Mouse (Mus musculus) heart, postnatal 14 days (tissue): ENCODE results near the gene Dynlt3. TPM values are rescaled to one million over a fixed set of nuclear protein-coding genes. Genes with fewer than 3 reads are reported as not detected.
"Not testable (repeated sequence)": the region's sequence is repeated elsewhere in the genome, so short reads cannot be mapped to it uniquely, and the experiment has no call there.

ENCODE experiments used
- DNase-seq, 2 experiments: peaks; one replicate each; pipeline ENCODE4 v3.0.0; 2021 to 2022
- intact Hi-C: fragments of 180-260 bp; cut with DNase I; formaldehyde crosslinking; loops from one replicate; pipeline ENCODE4 v1.15.1; 2025
- long read RNA-seq, 2 experiments: library from polyadenylated mRNA; stranded (forward); transcript quantifications; one replicate each; pipeline ENCODE4 v2.0.0; 2021
- total RNA-seq, 2 experiments: library from RNA; stranded (reverse); gene quantifications; 2 replicates each; pipeline ENCODE4 v1.2.3; 2021

Dynlt3 gene
- 10 to 100 TPM; 49.8 to 55.2 TPM for total RNA-seq
- long read RNA-seq, experiment 1, transcript Dynlt3-201 (5 exons, 2,176 nt), result major isoform, 54 of 61 reads
- long read RNA-seq, experiment 1, partial matches to known transcripts, result 2 of 61 reads
- long read RNA-seq, experiment 1, other reads (novel, unspliced or antisense), result 3 of 61 reads
- long read RNA-seq, experiment 2, transcript Dynlt3-201 (5 exons, 2,176 nt), result major isoform, 57 of 61 reads
- long read RNA-seq, experiment 2, partial matches to known transcripts, result 1 of 61 reads
- long read RNA-seq, experiment 2, other reads (novel, unspliced or antisense), result 3 of 61 reads

DNA sequence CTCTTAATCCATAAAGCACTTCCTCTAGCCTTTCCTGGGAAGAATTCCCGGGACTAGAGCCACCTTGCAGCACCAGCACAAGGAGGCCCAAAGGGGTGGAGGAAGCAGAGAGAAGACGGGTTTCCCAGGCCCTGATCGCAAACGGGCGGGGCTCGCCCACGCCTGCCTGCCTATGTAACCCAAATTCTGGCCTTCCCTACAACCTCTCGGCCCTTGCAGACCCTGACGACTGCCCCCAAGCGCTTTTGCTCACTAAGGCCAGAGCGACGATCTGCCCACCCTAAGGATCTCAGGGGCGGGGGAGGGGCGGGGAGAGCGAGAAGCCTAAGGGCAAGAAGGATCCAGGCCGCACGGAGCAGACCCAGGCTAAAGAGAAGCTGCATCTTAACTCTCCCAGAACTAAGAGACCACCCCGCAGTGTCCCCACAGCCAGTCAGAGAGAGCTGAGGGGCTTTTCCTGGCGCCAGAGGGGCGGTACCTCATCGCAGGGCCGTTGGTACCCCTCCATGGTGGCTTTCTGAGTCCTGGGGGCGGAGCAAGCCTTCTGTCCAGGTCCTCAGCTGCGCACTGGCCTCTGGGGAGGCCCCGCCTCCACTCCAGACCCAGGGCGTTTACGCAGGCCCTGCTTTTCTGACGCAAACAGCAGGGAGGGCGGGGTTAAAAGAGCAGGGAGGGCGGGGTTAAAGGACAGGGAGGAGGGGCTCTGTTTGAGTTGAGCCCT lies at the start of gene Dynlt3:
Dynlt3 (minus strand) TSS at position 613 of the 721 bp plus-strand sequence.
- intact Hi-C loops, result no loop called here

GRCm38 (mm10) chrX:9699815-9700214 lies 37.0 kb upstream of the Dynlt3 start:
- no peak for DNase-seq
- intact Hi-C loops, result no loop called here

More for the DNA sequence above, at the start of gene Dynlt3:
- peak; percentile 73 to 77 for DNase-seq

- intact Hi-C loops, result no loop called here
Observed at GRCm38 (mm10) chrX:9695997-9696396, 33.2 kb upstream of the Dynlt3 start.

GRCm38 (mm10) chrX:9672040-9672439 lies 9.2 kb upstream of the Dynlt3 start:
- intact Hi-C loops, result no loop called here
- no peak for DNase-seq

More at GRCm38 (mm10) chrX:9695997-9696396, 33.2 kb upstream of the Dynlt3 start:
- DNase-seq, result no peak

DNA sequence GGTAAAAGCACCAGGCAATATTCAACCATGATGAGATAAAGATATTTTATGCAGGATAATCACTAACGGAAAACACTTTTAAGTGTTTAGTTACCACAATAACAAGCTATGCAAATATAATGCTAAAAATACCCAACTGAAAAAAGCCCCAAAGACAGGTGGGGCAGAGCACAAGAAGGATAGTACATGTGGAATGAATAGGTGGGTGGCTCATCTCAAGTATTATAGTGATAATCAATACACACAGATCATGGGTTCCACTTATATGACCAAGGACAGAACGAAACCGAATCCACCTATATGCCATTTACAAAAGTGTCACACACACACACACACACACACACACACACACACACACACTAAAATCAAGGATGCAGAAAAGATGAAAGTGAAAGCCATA lies 8.6 kb upstream of the Dynlt3 start:
- no peak for DNase-seq
- intact Hi-C loops, result no loop called here

DNA sequence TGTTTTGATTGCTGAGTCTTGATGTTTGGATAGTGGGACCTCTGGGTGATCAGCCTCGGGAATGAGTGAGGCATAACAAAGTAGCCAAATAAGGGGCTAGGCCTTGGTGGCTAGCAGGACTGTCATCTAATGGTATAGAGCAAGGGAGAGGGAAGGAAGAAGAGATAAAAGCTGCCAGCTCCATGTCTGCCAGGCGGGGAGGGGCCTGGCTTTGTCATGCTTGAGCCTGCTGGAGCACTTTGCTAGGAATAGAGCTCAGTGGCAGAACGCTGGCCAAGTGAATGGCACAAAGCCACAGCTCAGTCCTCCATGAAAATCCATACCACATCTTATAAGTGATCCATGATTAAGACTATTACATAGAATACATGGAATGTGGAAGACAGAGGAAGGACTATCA lies 10.0 kb downstream of the Dynlt3 start:
- intact Hi-C loops, result no loop called here
- DNase-seq, result no peak

GRCm38 (mm10) chrX:9640594-9640993 lies 22.2 kb downstream of the Dynlt3 start:
- intact Hi-C loops, DNase-seq: not testable (repeated sequence)

- DNase-seq, intact Hi-C loops: not testable (repeated sequence)
Observed at GRCm38 (mm10) chrX:9640126-9640525, 22.7 kb downstream of the Dynlt3 start.

Other genes starting within 250 kb of the Dynlt3 start
- 1 to 10 TPM; 5.9 to 6.9 TPM for gene Cybb, start 175.2 kb downstream of the Dynlt3 start, total RNA-seq
- gene H2al1o, start 90.6 kb downstream of the Dynlt3 start, total RNA-seq, result not detected
- not detected for gene Hypm, start 183.9 kb upstream of the Dynlt3 start, total RNA-seq
- not detected for gene H2al3, start 186.7 kb upstream of the Dynlt3 start, total RNA-seq
- gene Sytl5, start 222.6 kb upstream of the Dynlt3 start, total RNA-seq, result under 1 TPM in 1 of 2 experiments, not detected in 1; 0.17 TPM